Mouse (Mus musculus) spleen, postnatal 14 days (tissue): Measurements from ENCODE around the gene E2f4.

Experiments used
- DNase-seq, 2 experiments: peaks; one replicate each; pipeline ENCODE4 v3.0.0; 2021 to 2022; ENCODE audit warnings: low spot score in 2 of 2

Gene E2f4

DNA sequence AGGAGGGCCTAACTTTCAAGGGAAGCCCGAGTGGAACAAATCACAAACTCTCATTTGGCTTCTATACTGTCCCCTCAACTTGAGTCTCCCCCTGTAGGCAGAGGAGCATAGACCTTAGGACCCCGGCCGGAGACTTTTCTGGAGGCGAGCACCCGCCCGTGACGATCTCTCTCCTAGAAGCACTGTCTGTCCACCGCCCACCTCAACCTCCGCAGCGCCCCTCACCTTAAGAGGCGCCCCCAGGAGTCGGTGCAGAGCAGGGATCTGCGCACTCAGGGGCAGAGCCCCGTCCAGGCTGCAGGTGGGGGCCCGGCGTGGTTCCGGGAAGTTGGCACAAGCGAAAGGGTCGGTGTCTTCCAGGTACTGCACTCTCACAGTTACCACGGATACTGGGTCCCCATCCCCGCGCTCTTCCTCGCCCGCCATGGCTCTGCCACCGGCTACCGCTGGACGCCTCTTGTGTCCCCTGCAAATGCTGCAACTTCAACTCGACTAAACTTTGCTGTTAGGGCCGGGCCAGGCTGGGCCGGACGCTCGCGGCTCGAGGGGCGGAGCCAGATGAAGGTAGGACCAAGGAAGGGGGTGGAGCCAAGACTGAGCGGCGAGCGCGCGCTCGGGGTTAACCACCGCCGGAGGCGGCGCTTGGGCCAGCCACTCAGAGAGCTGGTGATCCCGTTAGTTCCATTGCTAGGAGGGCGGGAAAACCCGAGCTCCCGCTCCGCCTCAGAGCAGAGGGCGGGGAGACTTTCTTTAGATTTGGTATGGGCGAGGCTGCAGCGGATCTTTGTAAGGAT, 50.2 kb downstream of the E2f4 start, which contains the start of gene Fhod1:
Gene Fhod1 (minus strand): TSS at position 526 of the 794 bp plus-strand sequence.
- DNase-seq: peak; percentile 81 to 84

DNA sequence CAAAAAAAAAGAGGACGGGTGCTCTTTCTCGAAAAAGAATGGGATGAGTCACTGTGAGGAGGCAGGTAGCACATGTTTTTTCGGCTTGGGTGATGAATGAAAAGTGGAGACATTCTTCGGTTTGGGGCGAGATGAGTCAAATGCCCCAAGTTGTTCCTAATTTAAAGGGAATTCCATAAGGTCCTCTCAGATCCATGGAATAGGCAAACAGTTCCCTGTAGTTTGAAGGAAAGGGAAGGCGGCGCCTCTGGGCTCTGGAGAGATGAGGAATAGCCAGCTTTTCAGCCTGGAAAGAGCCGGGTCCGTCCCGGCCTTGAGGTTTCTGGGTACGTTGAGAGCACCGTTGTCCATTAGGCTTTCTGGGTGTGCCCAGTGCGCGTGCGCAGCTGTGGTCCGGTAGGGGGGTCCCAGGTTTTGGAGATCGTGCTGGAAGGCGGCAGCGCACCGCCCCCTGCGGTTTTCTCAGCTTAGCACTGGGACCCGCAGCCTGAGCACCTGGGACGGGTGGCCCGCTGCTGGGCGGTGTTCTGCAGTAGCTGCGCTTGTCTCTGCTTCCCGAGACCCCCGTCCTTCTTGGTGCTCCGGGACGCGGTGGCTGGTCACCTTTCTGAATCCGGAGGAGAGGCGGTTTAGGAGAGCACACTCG, 51.1 kb downstream of the E2f4 start, which contains the start of gene Slc9a5:
Gene Slc9a5 (plus strand): TSS at position 394 of the 646 bp plus-strand sequence.
- no peak for DNase-seq

DNA sequence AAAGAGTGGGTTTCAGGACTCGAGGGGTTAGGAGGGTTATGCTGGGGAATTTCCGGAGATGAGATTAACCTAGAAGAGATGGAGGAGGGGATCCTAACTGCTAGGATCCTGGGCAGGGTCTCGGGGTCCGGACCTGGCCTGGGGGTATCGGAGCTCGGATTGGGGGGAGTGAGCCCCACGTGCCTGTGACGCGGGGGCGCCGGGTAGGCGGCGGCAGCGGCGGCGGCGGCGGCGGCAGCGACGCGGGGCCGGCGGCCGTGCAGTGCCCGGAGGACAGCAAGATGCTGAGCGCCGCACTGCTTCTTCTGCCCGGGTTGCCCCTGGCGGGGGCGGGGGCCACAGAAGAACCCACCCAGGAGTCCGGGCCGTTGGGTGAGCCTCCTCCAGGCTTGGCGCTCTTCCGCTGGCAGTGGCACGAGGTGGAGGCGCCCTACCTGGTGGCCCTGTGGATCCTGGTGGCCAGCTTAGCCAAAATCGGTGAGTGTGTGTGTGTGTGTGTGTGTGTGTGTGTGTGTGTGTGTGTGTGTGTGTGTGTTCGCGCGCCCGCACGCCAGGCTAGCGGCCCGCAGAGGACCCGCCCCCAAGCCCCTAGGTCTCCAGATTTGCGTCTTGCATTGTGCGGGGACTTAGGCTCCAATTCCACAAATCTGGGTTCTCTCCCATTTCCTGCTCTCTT, 51.8 kb downstream of the E2f4 start:
- DNase-seq: no peak

DNA sequence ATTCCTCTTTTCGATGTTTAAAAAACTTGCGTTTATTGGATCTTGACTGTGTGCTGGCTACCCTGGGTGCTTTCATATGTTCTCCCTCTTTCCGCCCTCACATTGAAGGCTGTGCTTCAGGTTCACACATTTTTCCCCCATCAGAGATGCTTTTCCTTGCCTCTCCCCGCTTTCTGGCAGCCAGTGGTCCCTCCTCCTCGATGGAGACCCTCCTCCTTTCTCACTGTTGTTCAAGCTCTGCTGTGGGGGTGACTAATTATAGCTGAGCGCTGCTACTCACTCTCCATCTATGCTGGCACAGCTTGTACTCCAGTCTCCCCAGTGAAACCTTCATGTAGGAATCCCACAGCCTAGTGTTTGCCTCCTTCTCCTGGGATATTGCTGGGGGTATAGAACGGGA, 52.7 kb downstream of the E2f4 start:
- DNase-seq: no peak

GRCm38 (mm10) chr8:105353583-105354135, 56.2 kb downstream of the E2f4 start:
- no peak for DNase-seq

- DNase-seq: no peak
Measured at GRCm38 (mm10) chr8:105354549-105354948, 57.1 kb downstream of the E2f4 start.
